Mouse (Mus musculus) spleen, postnatal 14 days (tissue): ENCODE measurements around the gene Pnpla7.

Experiments
- DNase-seq, 2 experiments: peaks; one replicate each; pipeline ENCODE4 v3.0.0; 2021 to 2022; ENCODE audit warnings: low spot score in 2 of 2

Gene Pnpla7

DNA sequence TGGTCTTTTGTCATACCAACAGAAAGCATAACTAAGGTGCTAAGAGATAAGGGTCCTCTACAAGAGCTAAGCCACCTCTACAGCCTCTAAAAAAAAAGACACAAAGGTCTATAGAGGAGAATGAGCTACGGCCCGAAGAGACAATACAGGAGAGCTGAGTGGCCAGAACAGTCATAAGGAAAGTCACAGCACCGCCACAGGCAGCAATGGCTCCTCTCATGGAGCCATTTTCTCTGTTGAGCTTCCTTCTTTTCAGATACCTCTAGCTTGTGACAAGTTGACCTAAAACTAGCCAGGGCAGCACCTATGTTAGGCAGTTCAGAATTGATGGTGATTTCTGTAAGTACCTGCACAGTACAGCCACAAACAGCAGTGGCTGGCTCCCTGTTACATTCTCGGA is 90.7 kb downstream of the Pnpla7 start:
- DNase-seq = no peak

DNA sequence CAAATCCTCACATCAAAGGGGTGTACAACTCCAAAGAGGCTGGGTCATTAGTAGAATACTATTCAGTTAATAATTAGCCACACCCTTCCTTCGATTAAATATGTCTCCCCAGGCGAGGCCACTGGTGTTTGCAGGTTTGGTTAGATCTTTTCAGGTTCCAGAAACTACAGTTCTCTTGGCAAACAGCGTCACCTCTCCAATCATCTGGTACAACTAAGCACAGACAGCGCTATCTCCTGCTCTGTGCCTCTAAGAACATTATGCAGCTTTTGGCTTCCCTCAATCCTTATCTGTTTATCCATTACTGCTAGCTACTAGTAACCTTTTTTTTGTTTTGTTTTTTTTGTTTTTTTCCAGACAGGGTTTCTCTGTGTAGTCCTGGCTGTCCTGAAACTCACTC is 93.7 kb downstream of the Pnpla7 start:
- DNase-seq = no peak

DNA sequence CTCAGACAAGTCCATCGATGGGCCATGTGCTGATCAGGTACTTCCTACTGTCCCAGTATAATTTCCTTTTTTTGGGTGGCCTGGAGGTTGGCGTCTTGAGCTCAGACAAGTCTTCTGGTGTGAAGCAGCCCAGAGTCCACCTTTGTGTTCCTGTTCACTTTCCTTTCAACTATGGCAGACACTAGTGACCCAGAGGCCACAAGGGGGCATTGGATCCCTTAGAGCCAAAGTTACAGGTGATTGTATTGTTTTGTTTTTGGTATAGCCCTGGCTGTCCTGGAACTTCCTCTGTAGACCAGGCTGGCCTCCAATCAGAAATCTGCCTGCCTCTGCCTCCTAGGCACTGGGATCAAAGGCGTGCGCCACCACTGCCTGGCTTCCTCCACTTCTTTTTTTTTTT is 96.6 kb downstream of the Pnpla7 start:
- DNase-seq = no peak

DNA sequence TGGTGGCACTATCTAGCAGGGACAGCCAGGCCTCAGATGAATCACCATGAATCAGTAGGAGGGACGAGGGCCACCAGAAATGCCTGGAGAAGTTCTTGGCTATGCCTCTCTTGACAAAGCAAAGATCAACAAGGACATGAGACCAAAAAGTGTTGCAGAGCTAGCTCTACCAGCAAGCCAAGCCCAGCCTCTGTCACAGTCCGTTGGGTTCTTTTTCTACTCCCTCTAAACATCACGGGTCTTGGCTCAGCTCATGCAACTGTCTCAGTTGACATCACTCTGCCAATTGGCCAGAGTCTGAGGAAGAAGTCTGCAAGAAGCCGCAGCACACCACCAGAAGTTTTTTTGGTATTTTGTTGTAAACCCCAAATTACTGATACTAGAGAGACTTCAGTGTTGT is 99.7 kb downstream of the Pnpla7 start:
- DNase-seq = no peak

DNA sequence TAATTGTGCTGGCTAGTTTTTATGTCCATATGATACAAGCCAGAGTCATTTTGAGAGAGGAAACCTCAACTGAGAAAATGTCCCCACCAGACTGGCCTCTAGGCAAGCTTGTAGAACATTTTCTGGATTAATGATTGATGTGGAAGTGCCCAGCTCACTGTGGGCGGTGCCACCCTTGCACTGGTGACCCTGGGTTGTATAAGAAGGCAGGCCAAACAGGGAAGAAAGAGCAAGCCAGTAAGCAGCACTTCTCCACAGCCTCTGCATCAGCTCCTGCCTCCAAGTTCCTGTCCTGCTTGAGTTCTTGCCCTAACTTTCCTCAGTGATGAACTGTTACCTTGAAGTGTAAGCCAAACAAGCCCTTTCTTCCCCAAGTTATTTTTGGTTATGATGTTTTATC is 103.1 kb downstream of the Pnpla7 start:
- DNase-seq = no peak

DNA sequence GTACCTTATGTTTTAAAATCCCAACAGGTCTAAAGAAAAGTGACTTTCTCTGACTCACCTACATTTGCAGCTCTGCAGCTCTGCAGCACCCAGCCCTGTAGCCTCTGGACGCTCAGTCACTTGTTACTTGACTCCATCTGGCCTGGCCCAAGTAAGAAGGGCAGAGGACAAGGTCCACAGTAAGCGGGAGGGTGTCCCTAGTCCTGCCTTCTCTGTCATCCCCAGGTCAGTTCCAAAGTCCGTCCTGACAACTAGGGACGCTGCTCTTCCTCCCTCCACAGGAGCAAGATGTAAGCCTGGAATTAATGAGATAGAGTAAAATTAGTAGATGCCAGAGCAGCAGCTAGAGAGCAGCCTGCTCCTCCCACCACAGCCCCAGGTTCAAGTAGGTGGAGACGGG is 104.2 kb downstream of the Pnpla7 start, which contains the start of gene Entpd8:
TSS of gene Entpd8 (plus strand) at position 229 of the 400 bp plus-strand sequence.
- DNase-seq = no peak

DNA sequence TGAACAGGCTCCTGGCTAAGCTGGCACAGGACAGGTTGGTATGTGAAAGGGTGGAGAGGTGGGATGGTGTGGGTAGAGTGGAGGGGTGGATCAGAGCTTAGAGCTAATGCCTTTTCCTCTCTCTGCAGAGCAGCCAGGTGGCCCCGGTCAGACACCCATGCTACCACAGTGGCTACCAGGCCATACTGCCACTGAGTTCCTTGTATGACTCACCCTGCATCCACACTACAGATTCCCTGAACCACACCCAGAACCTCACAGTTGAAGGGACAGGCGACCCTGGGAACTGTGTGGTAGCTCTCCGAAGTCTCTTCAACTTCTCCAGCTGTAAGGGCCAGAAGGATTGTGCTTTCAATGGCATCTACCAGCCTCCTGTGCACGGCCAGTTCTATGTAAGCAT is 107.9 kb downstream of the Pnpla7 start:
- no peak for DNase-seq

DNA sequence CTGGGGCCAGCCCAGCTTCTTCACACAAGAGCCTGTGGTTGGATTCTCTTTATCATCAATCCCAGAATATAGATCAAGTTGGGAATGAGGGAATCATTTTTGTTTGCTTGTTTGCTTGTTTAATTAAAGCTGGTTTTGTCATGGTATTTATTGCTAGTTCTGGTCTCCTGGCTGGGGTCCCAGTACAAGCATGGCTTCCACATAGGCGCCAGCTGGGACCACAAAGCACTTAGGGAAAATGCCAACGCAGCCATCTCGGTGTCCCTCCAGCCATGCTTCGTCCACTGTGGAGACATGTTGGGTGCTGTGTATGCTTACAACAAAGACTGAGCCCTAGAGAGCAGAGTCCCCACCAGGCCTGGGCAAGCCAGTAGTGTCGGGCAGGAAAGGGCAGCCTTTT is 109.7 kb downstream of the Pnpla7 start:
- no peak for DNase-seq

DNA sequence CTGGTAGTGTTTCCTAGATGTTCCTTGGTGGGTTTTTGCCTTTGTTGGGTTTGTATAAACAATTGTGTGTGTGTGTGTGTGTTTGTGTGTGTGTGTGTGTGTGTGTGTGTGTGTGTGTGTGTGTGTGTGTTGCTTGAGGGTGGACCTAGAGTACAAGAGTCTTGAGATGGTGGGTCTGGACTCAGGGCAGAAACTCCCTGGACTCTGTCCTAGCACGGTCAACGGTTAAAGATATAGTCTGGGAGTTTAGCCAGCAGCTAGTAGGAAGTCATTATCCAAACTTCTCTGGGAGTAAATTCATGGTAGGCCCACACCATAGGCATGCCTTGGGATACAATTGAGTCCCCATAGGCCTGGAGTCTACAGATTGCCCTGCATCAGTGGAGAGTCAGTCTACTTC is 112.0 kb downstream of the Pnpla7 start:
- no peak for DNase-seq

DNA sequence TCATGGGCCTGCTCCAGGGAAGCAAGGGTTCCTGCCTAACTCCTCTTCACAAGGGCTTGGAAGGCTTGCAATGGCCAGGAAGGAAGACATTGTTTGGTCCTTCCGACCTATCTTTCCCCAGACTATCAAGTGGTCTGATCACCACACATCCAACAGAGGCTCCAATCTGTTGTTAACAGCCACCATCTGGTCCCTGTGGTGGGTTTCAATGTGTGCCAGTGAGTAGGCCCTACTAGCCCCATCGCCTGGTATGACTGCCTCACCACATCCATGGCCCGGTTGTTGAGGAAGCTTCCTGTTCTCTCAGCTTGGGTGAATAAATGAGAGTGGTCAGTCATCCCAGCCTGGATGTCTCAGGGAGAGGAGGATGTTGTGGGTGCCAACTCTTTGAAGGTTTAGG is 112.8 kb downstream of the Pnpla7 start:
- DNase-seq = no peak

DNA sequence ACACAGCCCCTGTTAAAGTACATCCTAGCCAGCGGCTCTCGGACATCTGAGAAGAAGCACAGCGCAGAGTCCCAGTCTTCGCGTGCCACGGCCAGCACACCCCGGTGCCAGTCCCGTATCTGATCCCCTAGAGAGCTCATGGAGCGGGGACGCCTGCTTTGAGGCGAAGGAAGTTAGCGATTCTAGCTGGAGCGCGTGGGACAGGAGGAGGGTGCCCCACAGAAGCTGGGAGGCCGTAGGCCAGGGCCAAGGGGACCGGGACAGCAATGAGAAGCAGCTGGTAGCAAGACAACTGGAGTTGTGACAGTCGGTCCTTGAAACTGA is 118.9 kb downstream of the Pnpla7 start:
- DNase-seq = no peak

DNA sequence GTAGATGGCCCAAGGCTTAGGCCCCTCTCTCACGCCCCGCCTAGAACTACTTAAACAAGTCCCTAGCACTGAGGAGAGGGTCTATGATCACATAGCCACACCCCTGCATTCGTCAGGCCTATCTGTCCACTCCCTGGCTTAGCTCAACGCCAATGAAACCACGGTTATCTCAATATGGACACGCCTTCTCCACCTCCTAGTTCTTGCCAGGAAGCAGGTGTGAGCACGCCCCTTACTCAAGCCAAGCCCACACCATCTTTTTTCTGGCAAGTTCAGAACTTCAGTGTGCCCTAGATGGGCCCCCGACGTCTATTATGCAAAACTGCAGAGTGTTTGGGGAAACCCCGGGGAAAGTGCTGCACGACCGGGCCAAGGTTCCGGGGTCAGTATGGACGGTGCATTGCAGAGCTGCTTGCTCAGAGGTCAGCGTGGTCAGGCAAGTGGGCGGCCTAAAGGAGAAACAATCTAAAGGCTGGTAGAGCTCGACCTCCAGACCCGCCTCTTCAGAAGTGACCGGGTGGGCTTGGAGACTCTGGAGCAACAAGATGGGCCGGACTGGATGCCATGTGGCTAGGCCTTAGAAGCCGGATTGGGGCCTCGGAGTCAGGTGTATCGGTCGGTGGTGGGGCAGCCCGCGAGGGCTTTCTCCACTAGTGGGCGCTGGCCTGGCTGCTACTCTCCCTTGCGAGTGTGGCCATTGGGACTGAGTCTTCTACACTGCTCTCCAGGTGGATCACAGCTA is 119.4 kb downstream of the Pnpla7 start, which contains the start of gene Noxa1:
TSS of gene Noxa1 (minus strand) at position 41 of the 742 bp plus-strand sequence.
- DNase-seq = no peak

DNA sequence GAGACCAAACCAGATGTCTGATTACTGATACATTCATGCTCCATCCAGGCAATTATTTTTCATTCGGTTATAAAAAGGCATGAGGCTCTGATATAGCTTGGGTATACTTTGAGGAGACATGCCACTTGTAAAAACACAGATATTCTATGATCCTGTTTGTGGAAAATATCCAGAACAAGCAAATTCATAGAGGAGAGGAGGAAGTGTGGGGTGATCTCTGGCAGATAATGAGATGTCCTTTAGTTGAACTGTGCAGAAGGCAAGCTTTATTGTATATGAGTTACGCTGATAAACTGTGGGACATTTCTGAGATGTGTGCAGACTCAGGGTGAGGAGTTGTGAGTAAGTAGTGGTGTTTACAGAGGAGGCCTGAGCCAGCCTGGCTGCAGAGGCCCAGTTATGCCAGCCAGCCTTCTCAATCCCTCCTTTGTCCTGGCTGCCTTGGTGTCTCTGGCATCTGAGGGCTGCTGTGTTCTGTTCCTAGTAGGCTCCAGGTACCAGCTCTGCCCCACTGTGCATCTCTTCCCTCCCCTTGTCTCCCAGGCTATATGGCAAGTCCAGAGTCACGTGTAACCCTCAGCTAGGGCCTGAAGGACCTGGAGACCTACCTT is 122.3 kb downstream of the Pnpla7 start:
- no peak for DNase-seq

DNA sequence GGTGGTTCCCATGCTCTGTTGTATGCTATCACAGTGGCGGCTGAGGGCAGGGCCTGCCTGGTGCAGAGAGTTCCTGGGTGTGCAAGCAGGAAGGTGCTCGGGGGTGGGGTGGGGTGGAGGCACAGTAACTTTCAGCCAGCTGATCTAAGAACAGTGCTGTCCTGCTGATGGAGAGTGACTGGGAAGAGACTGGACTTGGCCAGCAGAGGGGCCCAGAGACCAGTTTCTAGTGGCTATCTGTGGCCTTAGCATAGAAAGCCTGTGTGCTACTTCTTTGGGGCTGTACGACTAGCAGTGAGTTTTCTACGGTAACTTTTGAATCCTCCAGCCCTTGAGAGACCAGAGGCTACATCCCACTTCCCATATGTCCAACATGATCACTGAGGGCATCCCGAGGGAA is 123.1 kb downstream of the Pnpla7 start:
- DNase-seq = no peak

DNA sequence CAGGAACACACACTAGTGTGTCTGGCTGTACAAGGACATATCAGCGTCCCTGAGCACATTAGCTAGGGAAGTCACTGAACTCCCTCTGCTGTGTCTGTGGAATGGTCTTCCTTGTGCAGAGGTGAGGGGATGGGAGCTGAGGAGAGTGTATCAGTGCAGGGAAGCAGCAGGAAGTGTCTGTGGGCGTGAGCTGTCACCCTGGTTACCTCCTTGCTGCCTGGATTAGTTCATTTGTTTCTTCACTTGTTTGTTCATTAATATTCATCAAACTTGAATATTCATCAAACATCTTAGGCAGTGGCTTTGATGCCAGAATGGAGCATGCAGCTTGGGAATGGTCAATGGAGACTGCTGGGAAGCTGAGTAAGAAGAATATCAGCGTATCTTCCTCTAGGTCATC is 123.9 kb downstream of the Pnpla7 start:
- no peak for DNase-seq
